Mouse (Mus musculus): Measurements from ENCODE around the gene Nr6a1. TPM values are rescaled to one million over a fixed set of nuclear protein-coding genes. Genes with fewer than 3 reads are reported as not detected.

Gene Nr6a1
- total RNA-seq, 2 experiments from 2014 or later: 1.2 to 3.0 TPM

GRCm38 (mm10) chr2:38938007-38938406, 10.5 kb upstream of the Nr6a1 start:
- DNase-seq (ENCODE audit: low spot score in 2 of 2): peak in 1 of 2 experiments; percentile 11

- DNase-seq (ENCODE audit: low spot score in 2 of 2): peak in 1 of 2 experiments; percentile 12
These were observed 9.9 kb upstream of the Nr6a1 start for GRCm38 (mm10) chr2:38937396-38937795.

- DNase-seq (ENCODE audit: low spot score in 2 of 2): no peak
These were observed 9.4 kb upstream of the Nr6a1 start for GRCm38 (mm10) chr2:38936721-38937378.

GRCm38 (mm10) chr2:38934936-38935335, 7.4 kb upstream of the Nr6a1 start:
- DNase-seq (ENCODE audit: low spot score in 2 of 2): no peak

GRCm38 (mm10) chr2:38933931-38934330, 6.4 kb upstream of the Nr6a1 start:
- DNase-seq (ENCODE audit: low spot score in 2 of 2): no peak

GRCm38 (mm10) chr2:38931851-38932667, 4.6 kb upstream of the Nr6a1 start, which contains the start of gene Olfml2a:
Gene Olfml2a (plus strand): TSS chr2:38931978.
- peak; percentile 57 to 78 for DNase-seq (ENCODE audit: low spot score in 2 of 2)

- no peak for DNase-seq (ENCODE audit: low spot score in 2 of 2)
These were observed 2.8 kb upstream of the Nr6a1 start for GRCm38 (mm10) chr2:38930269-38930668.

- peak; percentile 76 to 92 for DNase-seq (ENCODE audit: low spot score in 2 of 2)
These were observed 1.2 kb downstream of the Nr6a1 start for GRCm38 (mm10) chr2:38926145-38926891.

- no peak for DNase-seq (ENCODE audit: low spot score in 2 of 2)
These were observed 2.1 kb downstream of the Nr6a1 start for GRCm38 (mm10) chr2:38925171-38926080.

- DNase-seq (ENCODE audit: low spot score in 2 of 2): no peak
These were observed 2.9 kb downstream of the Nr6a1 start for GRCm38 (mm10) chr2:38924571-38924970.

- no peak for DNase-seq (ENCODE audit: low spot score in 2 of 2)
These were observed 3.6 kb downstream of the Nr6a1 start for GRCm38 (mm10) chr2:38923911-38924310.

- no peak for DNase-seq (ENCODE audit: low spot score in 2 of 2)
These were observed 4.0 kb downstream of the Nr6a1 start for GRCm38 (mm10) chr2:38923471-38923870.

- no peak for DNase-seq (ENCODE audit: low spot score in 2 of 2)
These were observed 6.1 kb downstream of the Nr6a1 start for GRCm38 (mm10) chr2:38921374-38921773.

- DNase-seq (ENCODE audit: low spot score in 2 of 2): no peak
These were observed 10.4 kb downstream of the Nr6a1 start for GRCm38 (mm10) chr2:38916947-38917691.

- no peak for DNase-seq (ENCODE audit: low spot score in 2 of 2)
These were observed 12.5 kb downstream of the Nr6a1 start for GRCm38 (mm10) chr2:38914965-38915364.

- DNase-seq (ENCODE audit: low spot score in 2 of 2): no peak
These were observed 13.0 kb downstream of the Nr6a1 start for GRCm38 (mm10) chr2:38914517-38914916.

GRCm38 (mm10) chr2:38908604-38909003, 18.9 kb downstream of the Nr6a1 start:
- DNase-seq (ENCODE audit: low spot score in 2 of 2): no peak

GRCm38 (mm10) chr2:38906097-38906496, 21.4 kb downstream of the Nr6a1 start:
- DNase-seq (ENCODE audit: low spot score in 2 of 2): peak in 1 of 2 experiments; percentile 31

- no peak for DNase-seq (ENCODE audit: low spot score in 2 of 2)
These were observed 23.2 kb downstream of the Nr6a1 start for GRCm38 (mm10) chr2:38904290-38904689.

- no peak for DNase-seq (ENCODE audit: low spot score in 2 of 2)
These were observed 24.6 kb downstream of the Nr6a1 start for GRCm38 (mm10) chr2:38902866-38903265.
